Mouse (Mus musculus): ENCODE data around the gene Acvrl1. TPM values are rescaled to one million over a fixed set of nuclear protein-coding genes. Genes with fewer than 3 reads are reported as not detected.

Acvrl1 gene
- polyA plus RNA-seq, 1 experiment from 2014 or later: 5.0 TPM

DNA sequence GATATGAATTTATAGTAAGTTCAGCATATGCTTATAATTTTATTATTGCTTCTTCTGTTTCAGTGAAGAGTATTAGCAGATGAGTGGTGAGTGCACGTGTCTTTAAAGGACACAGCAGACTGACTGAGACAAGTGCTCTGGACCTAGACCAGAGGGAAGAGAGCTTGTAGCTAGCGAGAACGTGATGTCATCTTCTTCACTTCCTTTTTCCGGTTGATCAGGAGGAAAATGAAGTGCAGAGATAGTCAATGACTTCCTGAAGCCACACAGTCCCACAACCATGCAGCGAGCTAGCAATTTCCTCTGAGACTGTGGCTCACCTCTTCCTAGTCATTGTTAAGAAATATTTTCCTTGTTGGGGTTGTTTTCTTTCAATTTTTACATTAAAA, 62.4 kb downstream of the Acvrl1 start:
- H3K27me3 ChIP-seq: peaks cover 4% of the 10 kb centered on the region
- H3K4me1 ChIP-seq: peaks cover 44% of the 10 kb centered on the region
- H3K9ac ChIP-seq: no peak overlapping the region
- no peak for ATAC-seq
- no peak overlapping the region for H3K27ac ChIP-seq
- no peaks in the 10 kb centered on the region for H3K9me3 ChIP-seq (replicated peaks)
- no peak overlapping the region for H3K4me3 ChIP-seq
- H3K36me3 ChIP-seq (ENCODE audit: poor library complexity, severe bottlenecking): peaks cover 25% of the 10 kb centered on the region
- WGBS: 67% methylated on average over 5 of the region's 5 CpGs
- H3K4me2 ChIP-seq: no peak overlapping the region

DNA sequence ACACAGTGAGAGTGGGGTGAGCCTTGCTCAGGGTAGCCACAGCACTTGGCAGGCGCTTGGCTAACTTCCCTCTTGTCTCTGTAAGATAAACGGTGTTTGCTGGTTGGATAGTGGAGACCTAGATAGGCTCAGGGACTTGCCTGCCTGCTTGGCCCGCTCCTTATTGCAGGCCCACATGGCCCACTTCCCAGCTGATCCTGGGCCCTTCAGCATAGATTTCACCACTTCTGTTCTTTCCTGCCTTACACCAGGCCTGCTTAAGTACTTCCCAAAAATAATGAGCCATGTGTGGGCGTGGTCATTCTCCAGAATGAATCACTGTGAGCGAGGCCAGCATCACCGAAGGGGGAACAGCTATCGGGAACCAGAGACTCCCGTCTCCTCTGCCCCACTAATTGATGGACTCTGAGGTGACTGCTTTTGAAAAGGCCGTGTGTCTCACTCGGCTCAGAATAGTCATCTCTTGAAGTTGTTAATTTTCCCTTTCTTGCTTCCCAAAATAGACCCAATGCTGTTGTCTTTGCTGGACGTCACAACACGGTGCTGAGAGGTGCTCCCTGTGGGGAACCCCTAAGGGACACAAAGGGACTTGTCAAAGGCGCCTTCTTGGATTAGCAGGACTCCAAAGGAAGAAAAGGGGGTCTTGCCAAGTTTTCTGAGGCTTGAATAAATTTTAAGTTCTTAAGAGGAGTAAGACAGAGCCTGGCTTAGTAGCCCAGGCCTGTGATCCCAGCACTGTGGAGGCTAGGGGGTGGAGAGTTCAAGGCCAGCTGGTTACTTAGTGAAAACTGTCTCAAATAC, 63.3 kb downstream of the Acvrl1 start:
- 6% methylated on average over 13 of the region's 13 CpGs for WGBS
- H3K9ac ChIP-seq: peak overlapping the region; percentile 34; the same call in 1 of the 2 replicates
- H3K4me2 ChIP-seq: peak overlapping the region; percentile 29
- peak overlapping the region; percentile 49 for H3K27ac ChIP-seq
- no peaks in the 10 kb centered on the region for H3K9me3 ChIP-seq (replicated peaks)
- peaks cover 34% of the 10 kb centered on the region for H3K36me3 ChIP-seq (ENCODE audit: poor library complexity, severe bottlenecking)
- peak; percentile 89 for ATAC-seq
- H3K4me3 ChIP-seq: no peak overlapping the region
- H3K27me3 ChIP-seq: peaks cover 4% of the 10 kb centered on the region
- H3K4me1 ChIP-seq: peaks cover 44% of the 10 kb centered on the region

DNA sequence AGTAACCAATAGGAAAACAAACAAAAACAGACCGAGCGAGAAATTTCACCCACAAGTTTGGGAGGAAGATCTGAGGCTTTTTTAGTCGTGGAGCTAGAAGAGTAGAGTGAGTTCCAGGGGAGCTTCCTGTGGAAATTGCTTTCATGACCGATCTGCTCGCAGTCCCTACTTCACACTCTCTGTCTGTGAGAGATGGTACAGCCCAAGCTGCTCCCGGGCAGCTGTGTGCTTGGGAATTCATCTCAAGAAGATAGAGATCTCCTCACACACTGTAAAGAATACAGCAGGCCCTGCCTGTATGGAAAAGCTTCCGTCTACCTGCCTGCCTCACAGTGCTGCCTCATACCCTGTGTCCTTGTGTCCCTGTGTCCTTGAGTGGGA, 63.9 kb downstream of the Acvrl1 start:
- H3K9me3 ChIP-seq (replicated peaks): no peaks in the 10 kb centered on the region
- no peak overlapping the region for H3K4me3 ChIP-seq
- WGBS: 28% methylated on average over 7 of the region's 7 CpGs
- H3K27ac ChIP-seq: 0 out of 2 replicates have a peak overlapping the region, but pooled peaks have one; percentile 49
- peaks cover 44% of the 10 kb centered on the region for H3K4me1 ChIP-seq
- no peak for ATAC-seq
- no peak overlapping the region for H3K4me2 ChIP-seq
- peaks cover 4% of the 10 kb centered on the region for H3K27me3 ChIP-seq
- no peak overlapping the region for H3K9ac ChIP-seq
- peaks cover 35% of the 10 kb centered on the region for H3K36me3 ChIP-seq (ENCODE audit: poor library complexity, severe bottlenecking)

DNA sequence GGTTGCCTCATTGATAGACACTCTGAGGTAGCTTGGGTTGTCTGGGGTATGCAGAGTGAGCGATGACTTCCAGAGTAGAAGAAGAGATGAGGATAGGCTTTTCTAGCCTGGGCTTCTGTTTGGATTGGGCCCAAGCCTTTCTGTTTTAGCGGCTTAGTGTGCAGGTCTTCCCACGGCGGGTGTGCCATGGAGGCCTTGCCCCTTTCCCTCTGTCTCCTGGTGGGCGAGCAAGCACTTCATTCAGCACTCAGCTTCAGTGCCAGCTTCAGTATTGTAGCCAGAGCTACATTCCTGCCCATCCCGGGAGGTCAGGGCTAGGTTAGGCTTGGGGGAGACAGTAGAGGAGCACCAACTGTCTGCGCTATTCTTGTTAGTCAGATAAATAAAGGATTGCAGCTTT, 64.3 kb downstream of the Acvrl1 start:
- 80% methylated on average over 7 of the region's 7 CpGs for WGBS
- ATAC-seq: no peak
- no peak overlapping the region for H3K4me2 ChIP-seq

DNA sequence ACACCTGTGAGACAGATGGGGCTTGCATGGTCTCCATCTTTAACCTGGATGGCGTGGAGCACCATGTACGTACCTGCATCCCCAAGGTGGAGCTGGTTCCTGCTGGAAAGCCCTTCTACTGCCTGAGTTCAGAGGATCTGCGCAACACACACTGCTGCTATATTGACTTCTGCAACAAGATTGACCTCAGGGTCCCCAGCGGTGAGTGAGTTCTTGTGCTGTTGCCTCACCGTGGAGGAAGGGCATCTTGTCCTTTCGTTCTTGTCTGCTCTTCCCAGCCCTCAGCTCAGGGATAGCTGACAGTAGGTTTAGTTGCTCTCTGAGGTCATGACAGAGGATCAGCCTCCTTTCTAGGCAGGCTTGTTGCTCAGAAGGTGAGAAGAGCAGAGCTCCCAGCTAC, 65.6 kb downstream of the Acvrl1 start:
- 97% methylated on average over 6 of the region's 6 CpGs for WGBS
- Histone ChIP-seq H3K36me3 (ENCODE audit: poor library complexity, severe bottlenecking) (peaks cover 43% of the 10 kb centered on the region), H3K27me3 (peaks cover 4% of the 10 kb centered on the region), H3K9me3 (replicated peaks) (no peaks in the 10 kb centered on the region), H3K4me3 (no peak overlapping the region), H3K27ac (no peak overlapping the region), H3K9ac (no peak overlapping the region), H3K4me2 (no peak overlapping the region), H3K4me1 (peaks cover 44% of the 10 kb centered on the region)
- no peak for ATAC-seq

More for the DNA sequence above, 64.3 kb downstream of the Acvrl1 start:
- peaks cover 44% of the 10 kb centered on the region for H3K4me1 ChIP-seq
- H3K36me3 ChIP-seq (ENCODE audit: poor library complexity, severe bottlenecking): peaks cover 35% of the 10 kb centered on the region
- H3K27me3 ChIP-seq: peaks cover 4% of the 10 kb centered on the region
- H3K9ac ChIP-seq: no peak overlapping the region
- no peak overlapping the region for H3K4me3 ChIP-seq
- H3K27ac ChIP-seq: no peak overlapping the region
- no peaks in the 10 kb centered on the region for H3K9me3 ChIP-seq (replicated peaks)

Small RNA genes within 50 kb of the gene (microRNA-seq; reads per million reads assigned to microRNA genes)
- not detected for gene Mir6962

Other genes with a start within 250 kb of the Acvrl1 start
- not detected in 2 replicates for gene Gm47841, start 81.1 kb upstream of the Acvrl1 start, polyA plus RNA-seq (2015; fragmentation: Nextera tagmentation; extraction: Ambion mirVana)
- 0.20 TPM in 1 of 2 replicates, not detected in the other for gene Fignl2, start 50.0 kb upstream of the Acvrl1 start, polyA plus RNA-seq (2015; fragmentation: Nextera tagmentation; extraction: Ambion mirVana)
- gene Ankrd33, start 12.8 kb upstream of the Acvrl1 start, polyA plus RNA-seq (2015; fragmentation: Nextera tagmentation; extraction: Ambion mirVana): not detected in 2 replicates
- 14.3 and 15.8 TPM in 2 replicates for gene Acvr1b, start 45.5 kb downstream of the Acvrl1 start, polyA plus RNA-seq (2015; fragmentation: Nextera tagmentation; extraction: Ambion mirVana)
- gene Grasp, start 95.7 kb downstream of the Acvrl1 start, polyA plus RNA-seq (2015; fragmentation: Nextera tagmentation; extraction: Ambion mirVana): 1.3 and 1.5 TPM in 2 replicates
- 2.4 and 2.9 TPM in 2 replicates for gene Nr4a1, start 125.7 kb downstream of the Acvrl1 start, polyA plus RNA-seq (2015; fragmentation: Nextera tagmentation; extraction: Ambion mirVana)
- gene Atg101, start 155.8 kb downstream of the Acvrl1 start, polyA plus RNA-seq (2015; fragmentation: Nextera tagmentation; extraction: Ambion mirVana): 81.6 and 85.1 TPM in 2 replicates
- gene 6030408B16Rik, start 164.7 kb downstream of the Acvrl1 start, polyA plus RNA-seq (2015; fragmentation: Nextera tagmentation; extraction: Ambion mirVana): 0.23 and 0.25 TPM in 2 replicates
- 0.05 TPM in 2 replicates for gene Krt80, start 241.6 kb downstream of the Acvrl1 start, polyA plus RNA-seq (2015; fragmentation: Nextera tagmentation; extraction: Ambion mirVana)